Mouse (Mus musculus): ENCODE measurements around the gene Thap2. TPM values are rescaled to one million over a fixed set of nuclear protein-coding genes. Genes with fewer than 3 reads are reported as not detected.

Gene Thap2
- total RNA-seq (2022) = 10 to 100 TPM; 11.9 to 15.5 (median 13.8) TPM

- DNase-seq (ENCODE audit: low spot score in 2 of 2) = peak; percentile 95 to 98
Measured at GRCm38 (mm10) chr10:115384221-115385017, at the start of gene Thap2, which contains the start of gene Zfc3h1. Gene Thap2, minus strand, starts transcription at chr10:115384443. Gene Zfc3h1, plus strand, starts transcription at chr10:115384959.

GRCm38 (mm10) chr10:115425351-115425750 is 41.1 kb upstream of the Thap2 start:
- DNase-seq (ENCODE audit: low spot score in 2 of 2) = no peak

- no peak for DNase-seq (ENCODE audit: low spot score in 2 of 2)
Measured at GRCm38 (mm10) chr10:115421976-115422375, 37.7 kb upstream of the Thap2 start.

- DNase-seq (ENCODE audit: low spot score in 2 of 2) = no peak
Measured at GRCm38 (mm10) chr10:115414056-115414455, 29.8 kb upstream of the Thap2 start.

GRCm38 (mm10) chr10:115413496-115413895 is 29.3 kb upstream of the Thap2 start:
- DNase-seq (ENCODE audit: low spot score in 2 of 2) = no peak

- DNase-seq (ENCODE audit: low spot score in 2 of 2) = peak; percentile 8 to 18
Measured at GRCm38 (mm10) chr10:115406393-115406792, 22.1 kb upstream of the Thap2 start.

GRCm38 (mm10) chr10:115391896-115392295 is 7.7 kb upstream of the Thap2 start:
- no peak for DNase-seq (ENCODE audit: low spot score in 2 of 2)

GRCm38 (mm10) chr10:115391076-115391475 is 6.8 kb upstream of the Thap2 start:
- no peak for DNase-seq (ENCODE audit: low spot score in 2 of 2)

- DNase-seq (ENCODE audit: low spot score in 2 of 2) = no peak
Measured at GRCm38 (mm10) chr10:115387891-115388290, 3.6 kb upstream of the Thap2 start.

GRCm38 (mm10) chr10:115385018-115386002 is 1.1 kb upstream of the Thap2 start:
- DNase-seq (ENCODE audit: low spot score in 2 of 2) = peak; percentile 37 to 39

GRCm38 (mm10) chr10:115383644-115384220 is 511 bp downstream of the Thap2 start:
- DNase-seq (ENCODE audit: low spot score in 2 of 2) = no peak

- no peak for DNase-seq (ENCODE audit: low spot score in 2 of 2)
Measured at GRCm38 (mm10) chr10:115382846-115383643, 1.2 kb downstream of the Thap2 start.

- no peak for DNase-seq (ENCODE audit: low spot score in 2 of 2)
Measured at GRCm38 (mm10) chr10:115381506-115382084, 2.6 kb downstream of the Thap2 start.

GRCm38 (mm10) chr10:115363151-115363550 is 21.1 kb downstream of the Thap2 start:
- no peak for DNase-seq (ENCODE audit: low spot score in 2 of 2)

GRCm38 (mm10) chr10:115362623-115362964 is 21.6 kb downstream of the Thap2 start:
- DNase-seq (ENCODE audit: low spot score in 2 of 2) = no peak

- peak; percentile 83 to 96 for DNase-seq (ENCODE audit: low spot score in 2 of 2)
Measured at GRCm38 (mm10) chr10:115361840-115362622, 22.2 kb downstream of the Thap2 start, which contains the start of gene Tmem19. Gene Tmem19, minus strand, starts transcription at chr10:115362501.

- DNase-seq (ENCODE audit: low spot score in 2 of 2) = no peak
Measured at GRCm38 (mm10) chr10:115359066-115359465, 25.2 kb downstream of the Thap2 start.

- DNase-seq (ENCODE audit: low spot score in 2 of 2) = no peak
Measured at GRCm38 (mm10) chr10:115358216-115358919, 25.9 kb downstream of the Thap2 start.

- no peak for DNase-seq (ENCODE audit: low spot score in 2 of 2)
Measured at GRCm38 (mm10) chr10:115356106-115356505, 28.1 kb downstream of the Thap2 start.
